Mouse (Mus musculus) ES-Bruce4 (cell line): ENCODE data around the gene Bmp15. TPM values are rescaled to one million over a fixed set of nuclear protein-coding genes. Genes with fewer than 3 reads are reported as not detected.

ENCODE experiments used
- H3K27ac ChIP-seq: 2 replicates; pipeline ENCODE4 v1.5.1; 2012; ENCODE audit warnings: low read length, inconsistent platforms; ENCODE audit not compliant: insufficient read depth
- H3K27me3 ChIP-seq: 2 replicates; pipeline ENCODE4 v1.6.1; 2012; ENCODE audit warnings: mild to moderate bottlenecking, low read length, inconsistent platforms; ENCODE audit not compliant: control insufficient read depth, poor library complexity, insufficient read depth, severe bottlenecking
- H3K36me3 ChIP-seq: 2 replicates; pipeline ENCODE4 v1.6.1; 2012; ENCODE audit warnings: inconsistent platforms, mild to moderate bottlenecking, low read length, moderate library complexity; ENCODE audit not compliant: control insufficient read depth, poor library complexity, insufficient read depth, severe bottlenecking
- H3K4me1 ChIP-seq: one replicate; pipeline ENCODE4 v1.8.1; 2011; ENCODE audit warnings: low read length; ENCODE audit not compliant: control insufficient read depth, insufficient read depth
- H3K4me3 ChIP-seq: 2 replicates; pipeline ENCODE4 v1.5.1; 2011; ENCODE audit warnings: low read depth, mild to moderate bottlenecking, low read length
- H3K9ac ChIP-seq: 2 replicates; pipeline ENCODE4 v1.6.1; 2012; ENCODE audit warnings: low read depth, mild to moderate bottlenecking, inconsistent platforms; ENCODE audit not compliant: poor library complexity, severe bottlenecking
- H3K9me3 ChIP-seq: replicated peaks from 2 replicates; pipeline ENCODE4 v1.6.1; 2012; ENCODE audit warnings: mild to moderate bottlenecking, low read length, inconsistent platforms; ENCODE audit not compliant: control insufficient read depth, poor library complexity, insufficient read depth, severe bottlenecking
- CTCF ChIP-seq: IDR thresholded peaks from one replicate; pipeline ENCODE4 v1.8.1; 2011; ENCODE audit warnings: low read depth, low read length
- EP300 ChIP-seq: IDR thresholded peaks from 2 replicates; pipeline ENCODE4 v1.6.1; 2011; ENCODE audit warnings: low read depth, low read length; ENCODE audit not compliant: insufficient read depth
- POLR2A ChIP-seq: IDR thresholded peaks from one replicate; pipeline ENCODE4 v1.8.1; 2011; ENCODE audit warnings: low read length; ENCODE audit not compliant: insufficient read depth
- polyA plus RNA-seq: library from polyadenylated mRNA; stranded (reverse); fragments of >200 nt; gene quantifications from 2 replicates; pipeline ENCODE4 v1.2.4, GENCODE M21; 2011; ENCODE audit warnings: low read depth; ENCODE audit not compliant: missing spikeins, insufficient read depth, insufficient read length

The Bmp15 gene
- polyA plus RNA-seq, 1 experiment = not detected

- no peaks in the 10 kb centered on the region for H3K27me3 ChIP-seq
- no peaks in the 10 kb centered on the region for H3K4me1 ChIP-seq
- no peak overlapping the region for H3K27ac ChIP-seq
- no peak overlapping the region for H3K9ac ChIP-seq
- no peak overlapping the region for H3K4me3 ChIP-seq
- no peak for TF ChIP-seq CTCF
- no peak for TF ChIP-seq POLR2A
- no peak for TF ChIP-seq EP300
- H3K36me3 ChIP-seq = no peaks in the 10 kb centered on the region
- no peaks in the 10 kb centered on the region for H3K9me3 ChIP-seq
Measured at GRCm38 (mm10) chrX:6317747-6318146, 2.8 kb downstream of the Bmp15 start.

Other genes starting within 250 kb of the Bmp15 start
- 0.43 and 0.62 TPM in 2 replicates for gene AU022751, start 237.3 kb downstream of the Bmp15 start, polyA plus RNA-seq
- gene Nudt10, start 147.7 kb downstream of the Bmp15 start, polyA plus RNA-seq = 1.4 and 2.2 TPM in 2 replicates
- 10.0 and 12.1 TPM in 2 replicates for gene Shroom4, start 79.1 kb upstream of the Bmp15 start, polyA plus RNA-seq